In genomic region chr11:96348141-96348928, GRCm38 (mm10) we compare ENCODE assay signal across 9 mouse cellular contexts. TPM values are rescaled to one million over a fixed set of nuclear protein-coding genes. Genes with fewer than 3 reads are reported as not detected.
A peak's percentile ranks its signal among the peaks of the same experiment; 100 is the strongest.
DNase-seq lines count a peak whose midpoint lies in the region; ATAC-seq and TF ChIP-seq lines count a peak whose summit lies in the region.
"Had no signal": no experiment of that assay in that cellular context is flagged by ENCODE, and none has a peak within 500 bp of the region (broad histone marks: within the 10 kb centered on the region; RNA-seq: fewer than 3 reads in every experiment).

No protein-coding gene starts in this region.

- no peaks in the 10 kb centered on the region for H3K36me3 ChIP-seq in heart, embryonic 16.5 days (ENCODE audit: control insufficient read depth, insufficient read depth)
- peaks cover 22% of the 10 kb centered on the region for H3K36me3 ChIP-seq in kidney, embryonic 15.5 days
- no peaks in the 10 kb centered on the region for H3K36me3 ChIP-seq in neural tube, embryonic 15.5 days
- H3K36me3 ChIP-seq: limb, embryonic 15.5 days had no signal

- no peak for ATAC-seq in heart, embryonic 16.5 days (replicated peaks; ENCODE audit: extremely low read depth, insufficient read depth, low FRiP score)
- ATAC-seq in kidney, embryonic 15.5 days (replicated peaks; ENCODE audit: low FRiP score): no peak
- ATAC-seq in neural tube, embryonic 15.5 days (ENCODE audit: low FRiP score): no peak

- peak overlapping the region; percentile 46; the same call in 1 of the 2 replicates for H3K27ac ChIP-seq in heart, embryonic 16.5 days (ENCODE audit: low read length)
- H3K27ac ChIP-seq in embryonic fibroblast, embryonic 13.5 days (ENCODE audit: insufficient read depth, low read length): peak overlapping the region; percentile 75
- H3K27ac ChIP-seq in kidney, embryonic 15.5 days: peak overlapping the region; percentile 99
- H3K27ac ChIP-seq in neural tube, embryonic 15.5 days (replicated peaks): peak overlapping the region; percentile 99
- no peak overlapping the region for H3K27ac ChIP-seq in layer of hippocampus, adult 2 months
- H3K27ac ChIP-seq: limb, embryonic 15.5 days had no signal

- WGBS in heart, embryonic 16.5 days: 20% methylated on average over 21 of the region's 21 CpGs
- 11% methylated on average over 21 of the region's 21 CpGs for WGBS in kidney, embryonic 15.5 days
- WGBS in neural tube, embryonic 15.5 days: 7% methylated on average over 21 of the region's 21 CpGs

- H3K4me3 ChIP-seq in heart, embryonic 16.5 days (ENCODE audit: low read length): no peak overlapping the region
- H3K4me3 ChIP-seq in embryonic fibroblast, embryonic 13.5 days (ENCODE audit: insufficient read depth, low read length): no peak overlapping the region
- H3K4me3 ChIP-seq in kidney, embryonic 15.5 days (replicated peaks): peak overlapping the region; percentile 18; the same call in 1 of the 2 replicates
- H3K4me3 ChIP-seq in neural tube, embryonic 15.5 days (replicated peaks): 0 out of 2 replicates have a peak overlapping the region, but pooled peaks have one; percentile 6
- H3K4me3 ChIP-seq in layer of hippocampus, adult 2 months: no peak overlapping the region
- H3K4me3 ChIP-seq: limb, embryonic 15.5 days had no signal

- peaks cover 93% of the 10 kb centered on the region for H3K27me3 ChIP-seq in heart, embryonic 16.5 days (ENCODE audit: control insufficient read depth, insufficient read depth, low read length)
- H3K27me3 ChIP-seq in kidney, embryonic 15.5 days: no peaks in the 10 kb centered on the region
- H3K27me3 ChIP-seq in neural tube, embryonic 15.5 days (replicated peaks): no peaks in the 10 kb centered on the region

- no peak for TF ChIP-seq POLR2A in embryonic fibroblast, embryonic 13.5 days (IDR thresholded peaks at IDR 0.05; ENCODE audit: low read depth, low read length)

- H3K4me1 ChIP-seq in heart, embryonic 16.5 days (ENCODE audit: control insufficient read depth, insufficient read depth, low read length): peaks cover 5% of the 10 kb centered on the region
- peaks cover 4% of the 10 kb centered on the region; the same call in 1 of the 2 replicates for H3K4me1 ChIP-seq in embryonic fibroblast, embryonic 13.5 days (ENCODE audit: control insufficient read depth, insufficient read depth, low read length)
- peaks cover 80% of the 10 kb centered on the region for H3K4me1 ChIP-seq in kidney, embryonic 15.5 days
- peaks cover 79% of the 10 kb centered on the region for H3K4me1 ChIP-seq in neural tube, embryonic 15.5 days

- DNase-seq in heart, adult 11 months: no peak
- no peak for DNase-seq in layer of hippocampus, adult 2 months (ENCODE audit: low spot score in 2 of 2)
- DNase-seq in urinary bladder, postnatal 10 days (ENCODE audit: low spot score): no peak
- DNase-seq in B cell, adult 2 months: no peak

- H3K4me2 ChIP-seq in heart, embryonic 16.5 days (ENCODE audit: low read depth, low read length): 0 out of 2 replicates have a peak overlapping the region, but pooled peaks have one; percentile 15
- peak overlapping the region; percentile 49 for H3K4me2 ChIP-seq in kidney, embryonic 15.5 days
- peak overlapping the region; percentile 64 for H3K4me2 ChIP-seq in neural tube, embryonic 15.5 days
- H3K4me2 ChIP-seq: limb, embryonic 15.5 days had no signal

- H3K9me3 ChIP-seq in heart, embryonic 16.5 days (replicated peaks; ENCODE audit: control insufficient read depth, low read length): no peaks in the 10 kb centered on the region
- H3K9me3 ChIP-seq in kidney, embryonic 15.5 days (replicated peaks): no peaks in the 10 kb centered on the region
- no peaks in the 10 kb centered on the region for H3K9me3 ChIP-seq in neural tube, embryonic 15.5 days (replicated peaks)
- H3K9me3 ChIP-seq: limb, embryonic 15.5 days had no signal

- peak overlapping the region; percentile 20; the same call in 1 of the 2 replicates for H3K9ac ChIP-seq in heart, embryonic 16.5 days (ENCODE audit: low read length)
- peak overlapping the region; percentile 94 for H3K9ac ChIP-seq in kidney, embryonic 15.5 days
- H3K9ac ChIP-seq in neural tube, embryonic 15.5 days (replicated peaks): peak overlapping the region; percentile 26; the same call in 1 of the 2 replicates
- H3K9ac ChIP-seq: limb, embryonic 15.5 days had no signal

- TF ChIP-seq CTCF in embryonic fibroblast, embryonic 13.5 days (IDR thresholded peaks at IDR 0.05; ENCODE audit: borderline replicate concordance, insufficient read depth, low read length): no peak
- no peak for TF ChIP-seq CTCF in layer of hippocampus, adult 2 months (conservative IDR thresholded peaks at IDR 0.05)

RNA-seq across cellular contexts. Expression of gene Hoxb2, which starts 2.0 kb away (rescaled TPM):
- 2.5 and 3.1 TPM in 2 replicates for polyA plus RNA-seq in heart, embryonic 16.5 days (2015; fragmentation: Nextera tagmentation; extraction: Ambion mirVana)
- 6.6 and 11.0 TPM in 2 replicates for polyA plus RNA-seq in embryonic fibroblast, embryonic 13.5 days (2011; ENCODE audit: insufficient read length, low read depth, missing spikeins)
- polyA plus RNA-seq in kidney, embryonic 15.5 days (2015; fragmentation: Nextera tagmentation; extraction: Ambion mirVana): 45.7 and 45.9 TPM in 2 replicates
- polyA plus RNA-seq in neural tube, embryonic 15.5 days (2015; fragmentation: Nextera tagmentation; extraction: Ambion mirVana): 33.7 and 42.3 TPM in 2 replicates
- not detected for total RNA-seq in layer of hippocampus, adult 2 months (2021)

RNA-seq across cellular contexts. Expression of gene Hoxb1, which starts 17.2 kb away (rescaled TPM):
- 0.07 TPM in 1 of 2 replicates, not detected in the other for polyA plus RNA-seq in heart, embryonic 16.5 days (2015; fragmentation: Nextera tagmentation; extraction: Ambion mirVana)
- polyA plus RNA-seq in embryonic fibroblast, embryonic 13.5 days (2011; ENCODE audit: insufficient read length, low read depth, missing spikeins): not detected in 2 replicates
- polyA plus RNA-seq in kidney, embryonic 15.5 days (2015; fragmentation: Nextera tagmentation; extraction: Ambion mirVana): 0.27 and 0.35 TPM in 2 replicates
- 0.38 and 0.65 TPM in 2 replicates for polyA plus RNA-seq in neural tube, embryonic 15.5 days (2015; fragmentation: Nextera tagmentation; extraction: Ambion mirVana)
- not detected for total RNA-seq in layer of hippocampus, adult 2 months (2021)
- polyA plus RNA-seq: limb, embryonic 15.5 days had no signal

RNA-seq across cellular contexts. Expression of gene Hoxb3, which starts 25.2 kb away (rescaled TPM):
- 0.24 and 0.79 TPM in 2 replicates for polyA plus RNA-seq in heart, embryonic 16.5 days (2015; fragmentation: Nextera tagmentation; extraction: Ambion mirVana)
- 19.1 and 21.9 TPM in 2 replicates for polyA plus RNA-seq in embryonic fibroblast, embryonic 13.5 days (2011; ENCODE audit: insufficient read length, low read depth, missing spikeins)
- 4.4 and 4.5 TPM in 2 replicates for polyA plus RNA-seq in kidney, embryonic 15.5 days (2015; fragmentation: Nextera tagmentation; extraction: Ambion mirVana)
- polyA plus RNA-seq in neural tube, embryonic 15.5 days (2015; fragmentation: Nextera tagmentation; extraction: Ambion mirVana): 8.0 and 12.6 TPM in 2 replicates
- not detected for total RNA-seq in layer of hippocampus, adult 2 months (2021)

RNA-seq across cellular contexts. Expression of gene Hoxb4, which starts 30.3 kb away (rescaled TPM):
- polyA plus RNA-seq in heart, embryonic 16.5 days (2015; fragmentation: Nextera tagmentation; extraction: Ambion mirVana): 0.28 and 0.32 TPM in 2 replicates
- polyA plus RNA-seq in embryonic fibroblast, embryonic 13.5 days (2011; ENCODE audit: insufficient read length, low read depth, missing spikeins): 8.3 and 10.4 TPM in 2 replicates
- 6.4 and 7.1 TPM in 2 replicates for polyA plus RNA-seq in kidney, embryonic 15.5 days (2015; fragmentation: Nextera tagmentation; extraction: Ambion mirVana)
- 3.7 and 5.0 TPM in 2 replicates for polyA plus RNA-seq in neural tube, embryonic 15.5 days (2015; fragmentation: Nextera tagmentation; extraction: Ambion mirVana)
- total RNA-seq in layer of hippocampus, adult 2 months (2021): not detected

RNA-seq across cellular contexts. Expression of gene Hoxb5, which starts 45.2 kb away (rescaled TPM):
- 0.76 and 2.8 TPM in 2 replicates for polyA plus RNA-seq in heart, embryonic 16.5 days (2015; fragmentation: Nextera tagmentation; extraction: Ambion mirVana)
- 4.1 and 5.9 TPM in 2 replicates for polyA plus RNA-seq in embryonic fibroblast, embryonic 13.5 days (2011; ENCODE audit: insufficient read length, low read depth, missing spikeins)
- 18.8 and 20.2 TPM in 2 replicates for polyA plus RNA-seq in kidney, embryonic 15.5 days (2015; fragmentation: Nextera tagmentation; extraction: Ambion mirVana)
- polyA plus RNA-seq in neural tube, embryonic 15.5 days (2015; fragmentation: Nextera tagmentation; extraction: Ambion mirVana): 39.5 and 106 TPM in 2 replicates
- not detected for total RNA-seq in layer of hippocampus, adult 2 months (2021)

Comparison
In these comparisons a context has a peak if more than half of its experiments do, and no peak if none do; other contexts are left out.
1. H3K4me3 ChIP-seq: peak in kidney, embryonic 15.5 days (single experiment) and neural tube, embryonic 15.5 days (single experiment); none in heart, embryonic 16.5 days (single experiment), embryonic fibroblast, embryonic 13.5 days (single experiment) and layer of hippocampus, adult 2 months (single experiment).
2. H3K9ac ChIP-seq: peak in every context shown above with its lines; median percentile 94 in kidney, embryonic 15.5 days; 26 in neural tube, embryonic 15.5 days; 20 in heart, embryonic 16.5 days.
3. Peak in every context shown above with its lines, with median percentiles within 50 percentile points of each other: H3K4me2 ChIP-seq.